Comparison of ENCODE assay signal across 9 mouse cellular contexts in genomic region chr10:127078677-127079575, GRCm38 (mm10). TPM values are rescaled to one million over a fixed set of nuclear protein-coding genes. Genes with fewer than 3 reads are reported as not detected.
DNase-seq lines count a peak whose midpoint lies in the region; ATAC-seq and TF ChIP-seq lines count a peak whose summit lies in the region.
"Had no signal": no experiment of that assay in that cellular context is flagged by ENCODE, and none has a peak within 500 bp of the region (broad histone marks: within the 10 kb centered on the region; RNA-seq: fewer than 3 reads in every experiment).

No protein-coding gene starts in this region.

- peak overlapping the region; percentile 67 for H3K27ac ChIP-seq in heart, embryonic 10.5 days
- H3K27ac ChIP-seq in forebrain, embryonic 14.5 days (ENCODE audit: low read depth, low read length) = peak overlapping the region; percentile 86
- H3K27ac ChIP-seq in midbrain, embryonic 14.5 days (replicated peaks; ENCODE audit: low read depth, low read length) = peak overlapping the region; percentile 92

- DNase-seq in heart, embryonic 10.5 days (ENCODE audit: low spot score) = no peak
- no peak for DNase-seq in heart, adult 9 months (ENCODE audit: low spot score in 2 of 2)
- peak; percentile 92 for DNase-seq in brain, embryonic 14.5 days (ENCODE audit: low read depth)
- peak; percentile 86 for DNase-seq in forebrain, embryonic 14.5 days (ENCODE audit: low spot score)
- DNase-seq in kidney, postnatal 10 days = peak; percentile 73
- peak; percentile 90 for DNase-seq in midbrain, embryonic 14.5 days
- no peak for DNase-seq in spleen, postnatal 14 days (ENCODE audit: low spot score in 2 of 2)

- peak overlapping the region; percentile 97 for H3K4me2 ChIP-seq in forebrain, embryonic 14.5 days (ENCODE audit: low read length)
- H3K4me2 ChIP-seq in midbrain, embryonic 14.5 days (ENCODE audit: low read length) = peak overlapping the region; percentile 93

- ATAC-seq in forebrain, embryonic 14.5 days = peak; percentile 71
- ATAC-seq in midbrain, embryonic 14.5 days (ENCODE audit: low FRiP score, low TSS enrichment) = peak; percentile 75
- ATAC-seq in erythroblast, adult 5-6 weeks (replicated peaks; ENCODE audit: low FRiP score, poor library complexity, severe bottlenecking) = no peak

- peak overlapping the region; percentile 85 for H3K9ac ChIP-seq in forebrain, embryonic 14.5 days (ENCODE audit: low read length)
- H3K9ac ChIP-seq in midbrain, embryonic 14.5 days (replicated peaks; ENCODE audit: low read length) = peak overlapping the region; percentile 84

- H3K4me3 ChIP-seq in heart, embryonic 10.5 days = peak overlapping the region; percentile 59
- H3K4me3 ChIP-seq in forebrain, embryonic 14.5 days (ENCODE audit: low read depth, low read length) = peak overlapping the region; percentile 74
- H3K4me3 ChIP-seq in midbrain, embryonic 14.5 days (replicated peaks; ENCODE audit: low read depth, low read length) = peak overlapping the region; percentile 88

- H3K4me1 ChIP-seq in heart, embryonic 10.5 days = peaks cover 51% of the 10 kb centered on the region
- peaks cover 31% of the 10 kb centered on the region for H3K4me1 ChIP-seq in forebrain, embryonic 14.5 days (ENCODE audit: control insufficient read depth, insufficient read depth, low read length)
- H3K4me1 ChIP-seq in midbrain, embryonic 14.5 days (ENCODE audit: control insufficient read depth, insufficient read depth, low read length) = peaks cover 40% of the 10 kb centered on the region

- H3K36me3 ChIP-seq in heart, embryonic 10.5 days = no peaks in the 10 kb centered on the region
- peaks cover 3% of the 10 kb centered on the region; the same call in 1 of the 2 replicates for H3K36me3 ChIP-seq in forebrain, embryonic 14.5 days (ENCODE audit: control insufficient read depth, insufficient read depth, low read length)
- peaks cover 13% of the 10 kb centered on the region for H3K36me3 ChIP-seq in midbrain, embryonic 14.5 days (ENCODE audit: control insufficient read depth, insufficient read depth, low read length)
- H3K36me3 ChIP-seq: G1E had no signal

- no peak for TF ChIP-seq CTCF in brain, embryonic 14.5 days (IDR thresholded peaks at IDR 0.05; ENCODE audit: borderline replicate concordance, extremely low read depth, insufficient read depth, insufficient read length)

- H3K27me3 ChIP-seq in heart, embryonic 10.5 days (ENCODE audit: insufficient read depth, poor library complexity, severe bottlenecking) = peaks cover 92% of the 10 kb centered on the region
- H3K27me3 ChIP-seq in forebrain, embryonic 14.5 days (replicated peaks; ENCODE audit: control insufficient read depth, insufficient read depth, low read length) = peaks cover 31% of the 10 kb centered on the region
- 0 out of 2 replicates have a peak, but pooled peaks cover 14% of the 10 kb centered on the region for H3K27me3 ChIP-seq in midbrain, embryonic 14.5 days (ENCODE audit: control insufficient read depth, insufficient read depth, low read length)

- H3K9me3 ChIP-seq in heart, embryonic 10.5 days = no peaks in the 10 kb centered on the region
- no peaks in the 10 kb centered on the region for H3K9me3 ChIP-seq in forebrain, embryonic 14.5 days (replicated peaks; ENCODE audit: control insufficient read depth, low read length)
- no peaks in the 10 kb centered on the region for H3K9me3 ChIP-seq in midbrain, embryonic 14.5 days (ENCODE audit: control insufficient read depth, low read length)

- WGBS in heart, embryonic 10.5 days = under 1% methylated on average over 47 of the region's 49 CpGs
- WGBS in forebrain, embryonic 14.5 days = 0% methylated on average over 30 of the region's 49 CpGs
- WGBS in midbrain, embryonic 14.5 days = under 1% methylated on average over 47 of the region's 49 CpGs

- peak; percentile 25; the same call in 1 of the 2 replicates for TF ChIP-seq POLR2A in brain, embryonic 14.5 days (IDR thresholded peaks at IDR 0.05; ENCODE audit: borderline replicate concordance, extremely low read depth, insufficient read depth, insufficient read length, poor library complexity, severe bottlenecking)

RNA-seq across cellular contexts. Expression of gene Agap2, which starts 3.8 kb away (rescaled TPM):
- 0.50 TPM in 1 of 2 replicates, not detected in the other for polyA plus RNA-seq in heart, embryonic 10.5 days (2016; fragmentation: Nextera tagmentation; extraction: Ambion mirVana)
- 113 and 151 TPM in 2 replicates for polyA plus RNA-seq in brain, embryonic 14.5 days (2012; rRNA removed)
- polyA plus RNA-seq in forebrain, embryonic 14.5 days (2014; fragmentation: Nextera tagmentation; extraction: Ambion mirVana) = 3.9 and 4.7 TPM in 2 replicates
- 8.1 and 13.1 TPM in 2 replicates for polyA plus RNA-seq in midbrain, embryonic 14.5 days (2014; fragmentation: Nextera tagmentation; extraction: Ambion mirVana)
- 1.9 and 6.5 TPM in 2 replicates for total RNA-seq in erythroblast, adult 5-6 weeks (2015; ENCODE audit: low replicate concordance)
- total RNA-seq in erythroblast, adult 5-6 weeks (2017; ENCODE audit: low replicate concordance) = 2.0 and 4.0 TPM in 2 replicates

RNA-seq across cellular contexts. Expression of gene Tspan31, which starts 8.9 kb away (rescaled TPM):
- 138 and 154 TPM in 2 replicates for polyA plus RNA-seq in heart, embryonic 10.5 days (2016; fragmentation: Nextera tagmentation; extraction: Ambion mirVana)
- polyA plus RNA-seq in brain, embryonic 14.5 days (2012; rRNA removed) = 96.5 and 115 TPM in 2 replicates
- polyA plus RNA-seq in forebrain, embryonic 14.5 days (2014; fragmentation: Nextera tagmentation; extraction: Ambion mirVana) = 36.7 and 44.5 TPM in 2 replicates
- polyA plus RNA-seq in midbrain, embryonic 14.5 days (2014; fragmentation: Nextera tagmentation; extraction: Ambion mirVana) = 67.7 and 71.7 TPM in 2 replicates
- 25.3 and 30.4 TPM in 2 replicates for total RNA-seq in erythroblast, adult 5-6 weeks (2015; ENCODE audit: low replicate concordance)
- 8.6 and 19.0 TPM in 2 replicates for total RNA-seq in erythroblast, adult 5-6 weeks (2017; ENCODE audit: low replicate concordance)

RNA-seq across cellular contexts. Expression of gene Cdk4, which starts 15.6 kb away (rescaled TPM):
- 1,495 and 2,024 TPM in 2 replicates for polyA plus RNA-seq in heart, embryonic 10.5 days (2016; fragmentation: Nextera tagmentation; extraction: Ambion mirVana)
- polyA plus RNA-seq in brain, embryonic 14.5 days (2012; rRNA removed) = 871 and 1,231 TPM in 2 replicates
- 1,959 and 2,468 TPM in 2 replicates for polyA plus RNA-seq in forebrain, embryonic 14.5 days (2014; fragmentation: Nextera tagmentation; extraction: Ambion mirVana)
- 1,072 and 1,231 TPM in 2 replicates for polyA plus RNA-seq in midbrain, embryonic 14.5 days (2014; fragmentation: Nextera tagmentation; extraction: Ambion mirVana)
- total RNA-seq in erythroblast, adult 5-6 weeks (2015; ENCODE audit: low replicate concordance) = 83.0 and 90.1 TPM in 2 replicates
- total RNA-seq in erythroblast, adult 5-6 weeks (2017; ENCODE audit: low replicate concordance) = 43.8 and 71.5 TPM in 2 replicates

RNA-seq across cellular contexts. Expression of gene March9, which starts 18.9 kb away (rescaled TPM):
- 0.15 and 0.24 TPM in 2 replicates for polyA plus RNA-seq in heart, embryonic 10.5 days (2016; fragmentation: Nextera tagmentation; extraction: Ambion mirVana)
- polyA plus RNA-seq in brain, embryonic 14.5 days (2012; rRNA removed) = 35.9 and 51.7 TPM in 2 replicates
- 8.2 and 8.8 TPM in 2 replicates for polyA plus RNA-seq in forebrain, embryonic 14.5 days (2014; fragmentation: Nextera tagmentation; extraction: Ambion mirVana)
- 11.8 and 17.4 TPM in 2 replicates for polyA plus RNA-seq in midbrain, embryonic 14.5 days (2014; fragmentation: Nextera tagmentation; extraction: Ambion mirVana)
- total RNA-seq in erythroblast, adult 5-6 weeks (2015; ENCODE audit: low replicate concordance) = not detected in 2 replicates
- total RNA-seq in erythroblast, adult 5-6 weeks (2017; ENCODE audit: low replicate concordance) = not detected in 2 replicates

RNA-seq across cellular contexts. Expression of gene Cyp27b1, which starts 30.9 kb away (rescaled TPM):
- polyA plus RNA-seq in heart, embryonic 10.5 days (2016; fragmentation: Nextera tagmentation; extraction: Ambion mirVana) = 0.09 TPM in 1 of 2 replicates, not detected in the other
- polyA plus RNA-seq in brain, embryonic 14.5 days (2012; rRNA removed) = 0.63 and 0.97 TPM in 2 replicates
- polyA plus RNA-seq in forebrain, embryonic 14.5 days (2014; fragmentation: Nextera tagmentation; extraction: Ambion mirVana) = 0.09 TPM in 1 of 2 replicates, not detected in the other
- polyA plus RNA-seq in midbrain, embryonic 14.5 days (2014; fragmentation: Nextera tagmentation; extraction: Ambion mirVana) = not detected in 2 replicates
- not detected in 2 replicates for total RNA-seq in erythroblast, adult 5-6 weeks (2015; ENCODE audit: low replicate concordance)
- not detected in 2 replicates for total RNA-seq in erythroblast, adult 5-6 weeks (2017; ENCODE audit: low replicate concordance)

Comparison
In these comparisons a context has a peak if more than half of its experiments do, and no peak if none do; other contexts are left out.
1. DNase-seq: peak in brain, embryonic 14.5 days (single experiment), forebrain, embryonic 14.5 days (single experiment), kidney, postnatal 10 days (single experiment) and midbrain, embryonic 14.5 days (single experiment); none in heart, embryonic 10.5 days (single experiment), heart, adult 9 months (0 of 2) and spleen, postnatal 14 days (0 of 2).
2. Peak in every context shown above with its lines, with median percentiles within 50 percentile points of each other: H3K27ac ChIP-seq and H3K4me3 ChIP-seq.